Mouse (Mus musculus) c-Kit-positive CD71-negative TER-119-negative erythroid progenitor cells, embryonic 14.5 days (primary cell): ENCODE results near the gene Hsf2.
"Not testable (repeated sequence)": the region's sequence is repeated elsewhere in the genome, so short reads cannot be mapped to it uniquely, and the experiment has no call there.

Experiments used
- DNase-seq: peaks from one replicate; pipeline ENCODE4 v3.0.0-alpha.2; 2013; ENCODE audit warnings: low read depth

Hsf2 gene

GRCm38 (mm10) chr10:57532218-57533101 is 46.3 kb downstream of the Hsf2 start, which contains the start of gene Serinc1:
Gene Serinc1 (minus strand): TSS chr10:57532530.
- peak; percentile 88 for DNase-seq

- DNase-seq = not testable (repeated sequence)
These were observed 57.7 kb downstream of the Hsf2 start for GRCm38 (mm10) chr10:57543890-57544289.

GRCm38 (mm10) chr10:57549631-57550030 is 63.4 kb downstream of the Hsf2 start:
- DNase-seq = no peak

GRCm38 (mm10) chr10:57553719-57554118 is 67.5 kb downstream of the Hsf2 start:
- no peak for DNase-seq

GRCm38 (mm10) chr10:57557597-57557996 is 71.4 kb downstream of the Hsf2 start:
- DNase-seq = no peak
